Mouse (Mus musculus) mature B cell (primary cell): ENCODE data around the gene Vps29.
"Not testable (repeated sequence)": the region's sequence is repeated elsewhere in the genome, so short reads cannot be mapped to it uniquely, and the experiment has no call there.

Experiments
- in situ Hi-C: fragments of 300-500 bp; cut with MboI; formaldehyde crosslinking; loops from 2 replicates; pipeline ENCODE4 v1.14.3; 2019

Vps29 gene

DNA sequence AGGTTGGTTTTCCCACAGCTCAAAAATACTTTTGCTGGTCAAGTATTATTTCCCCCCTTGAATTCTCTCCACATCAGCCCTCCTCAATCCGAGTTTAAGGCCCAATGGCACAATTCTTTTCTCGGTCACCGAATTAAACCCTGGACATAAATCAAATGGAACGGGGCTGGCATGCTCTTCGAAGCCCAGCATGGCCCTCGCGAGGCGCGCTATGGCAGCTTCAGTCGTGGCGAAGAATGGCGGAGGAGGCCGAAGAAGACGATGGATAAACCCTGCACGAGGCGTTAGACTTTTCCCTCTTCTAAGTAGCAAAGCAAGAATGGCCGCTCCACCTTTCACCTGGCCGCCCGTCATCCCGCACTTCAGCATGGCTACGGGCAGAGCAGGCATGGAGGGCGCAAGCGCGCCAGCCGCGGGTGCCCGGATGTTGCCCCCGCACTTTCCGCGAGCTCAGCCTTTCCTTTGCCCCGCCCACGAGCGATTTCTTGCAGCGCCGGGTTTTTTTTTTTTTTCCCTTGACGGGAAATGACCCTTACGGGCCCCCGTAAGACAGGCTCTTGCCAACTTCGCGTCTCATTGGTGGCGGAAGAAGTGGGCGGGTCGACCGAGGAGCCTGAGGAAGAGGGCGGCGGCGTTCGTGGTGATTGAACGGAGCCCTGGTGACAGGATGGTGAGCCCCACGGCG, at the start of gene Vps29, which contains the start of gene Rad9b:
Vps29 (plus strand) TSS at position 563 of the 685 bp plus-strand sequence.
Rad9b (minus strand) TSS at position 427 of the 685 bp plus-strand sequence.
- in situ Hi-C loops = no loop called here

GRCm38 (mm10) chr5:122304541-122304940, 49.6 kb upstream of the Vps29 start:
- in situ Hi-C loops = no loop called here

- in situ Hi-C loops = no loop called here
Measured at GRCm38 (mm10) chr5:122305472-122305871, 48.7 kb upstream of the Vps29 start.

DNA sequence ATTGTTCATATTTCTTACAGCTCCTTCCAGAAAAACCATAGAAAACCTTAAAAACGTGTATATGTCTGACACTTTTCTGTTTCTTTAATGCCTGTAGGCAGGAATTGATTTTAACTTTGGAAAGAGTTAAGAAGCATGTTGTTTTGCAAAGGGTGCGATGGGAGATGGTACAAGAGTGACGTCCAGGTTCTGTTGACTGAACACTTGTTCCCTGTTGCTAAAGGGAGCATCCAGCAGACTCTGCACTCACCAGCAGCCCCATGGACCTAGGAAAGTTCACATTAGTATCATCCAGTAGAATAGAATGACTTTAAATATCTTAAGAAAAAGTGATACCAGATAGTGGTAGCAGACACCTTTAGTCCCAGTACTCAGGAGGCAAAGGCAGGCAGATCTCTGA, 47.6 kb upstream of the Vps29 start:
- in situ Hi-C loops = no loop called here

DNA sequence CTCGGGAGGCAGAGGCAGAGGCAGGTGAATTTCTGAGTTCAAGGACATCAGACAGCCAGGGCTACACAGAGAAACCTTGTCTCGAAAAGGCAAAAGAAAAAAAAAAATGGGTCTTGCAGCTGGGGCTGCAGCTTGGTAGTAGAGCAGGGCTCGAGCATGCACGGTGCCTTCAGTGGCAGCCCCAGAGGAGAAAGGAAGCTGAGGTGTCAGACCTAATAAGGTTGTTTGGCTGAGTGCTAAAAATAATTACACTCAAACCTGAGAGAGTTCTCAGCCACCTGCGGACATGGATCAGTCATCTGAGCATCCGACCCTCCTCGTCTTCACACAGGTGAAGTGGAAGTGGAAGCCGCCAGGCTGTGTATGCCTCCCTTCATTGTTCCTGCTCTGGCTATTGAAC, 43.5 kb upstream of the Vps29 start:
- in situ Hi-C loops = no loop called here

GRCm38 (mm10) chr5:122311692-122312091, 42.5 kb upstream of the Vps29 start:
- in situ Hi-C loops = no loop called here

GRCm38 (mm10) chr5:122312346-122312745, 41.8 kb upstream of the Vps29 start:
- in situ Hi-C loops = no loop called here

GRCm38 (mm10) chr5:122312942-122313684, 41.1 kb upstream of the Vps29 start:
- in situ Hi-C loops = no loop called here

GRCm38 (mm10) chr5:122314966-122315667, 39.1 kb upstream of the Vps29 start:
- in situ Hi-C loops = no loop called here

GRCm38 (mm10) chr5:122317329-122318045, 36.7 kb upstream of the Vps29 start:
- in situ Hi-C loops = no loop called here

DNA sequence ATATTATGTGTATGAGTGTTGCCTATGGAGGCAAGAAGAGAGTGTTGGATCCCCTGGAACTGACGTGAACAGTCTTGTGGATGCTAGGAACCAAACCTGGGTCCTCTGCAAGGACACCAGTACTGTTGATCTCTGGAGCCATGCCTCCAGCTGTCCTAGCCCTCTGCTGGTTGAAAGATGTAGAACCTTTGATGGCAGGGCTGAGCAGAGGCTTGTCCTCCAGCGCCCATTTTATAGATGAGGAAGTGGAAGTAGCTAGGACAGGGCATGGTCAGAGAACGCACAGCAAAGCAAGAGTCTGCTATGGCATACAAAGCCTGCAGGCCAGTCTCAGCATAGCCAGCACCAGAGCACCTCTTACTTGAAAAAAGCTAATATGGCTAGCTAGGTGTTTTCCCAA, 36.1 kb upstream of the Vps29 start:
- in situ Hi-C loops = no loop called here

DNA sequence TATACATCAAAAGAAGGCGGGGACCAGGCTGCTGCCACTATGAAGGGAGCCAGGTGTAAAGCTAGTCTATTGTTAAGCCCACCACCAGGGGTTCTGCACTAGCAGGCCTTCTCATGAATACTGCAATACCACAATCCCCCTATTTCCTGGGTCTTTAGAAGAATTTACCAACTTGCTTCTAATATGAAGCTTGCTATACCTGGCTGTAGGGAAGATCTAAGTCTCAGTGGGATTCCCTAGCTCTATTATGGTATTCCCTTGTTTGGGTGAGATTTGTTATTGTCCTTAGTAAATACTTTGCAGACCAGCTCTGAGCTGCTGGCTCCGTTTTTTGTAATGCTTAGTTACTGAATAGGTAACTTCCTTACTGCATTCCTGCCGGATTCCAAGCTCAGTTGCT, 35.2 kb upstream of the Vps29 start:
- in situ Hi-C loops = not testable (repeated sequence)

DNA sequence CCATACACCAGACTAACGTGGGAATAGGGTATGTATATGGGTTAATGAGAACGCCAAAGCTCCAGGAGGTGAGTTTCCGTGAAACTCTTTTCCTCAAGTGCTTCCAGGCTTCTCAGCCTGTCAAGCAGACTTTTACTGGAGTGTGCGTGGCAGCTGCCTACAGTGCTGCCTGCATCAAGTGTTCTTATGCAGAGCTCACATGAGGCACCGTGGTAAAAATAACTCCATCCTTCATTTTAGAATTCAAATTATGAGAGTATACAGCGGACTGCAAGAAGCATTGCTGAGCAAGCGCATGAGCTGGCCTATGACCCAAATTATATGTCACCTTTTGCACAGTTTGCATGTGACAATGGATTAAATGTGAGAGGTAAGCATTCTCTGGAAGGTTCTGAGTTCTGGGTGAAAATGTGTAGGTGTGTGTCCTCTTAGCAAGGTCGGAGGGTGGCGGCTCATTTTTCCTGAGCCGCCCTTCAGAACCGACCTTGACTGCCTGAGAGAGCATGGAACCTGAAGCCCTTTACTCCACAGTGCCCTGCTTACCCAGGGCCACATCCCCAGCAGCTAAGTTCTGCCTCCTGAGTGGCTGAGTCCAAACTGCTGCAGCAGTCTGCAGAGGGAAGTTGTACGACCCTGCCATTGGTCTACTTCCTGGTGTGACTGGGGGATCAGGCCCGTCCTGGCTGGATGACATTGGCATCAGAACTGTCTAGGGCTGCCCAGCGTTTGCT, 34.5 kb upstream of the Vps29 start:
- in situ Hi-C loops = no loop called here

DNA sequence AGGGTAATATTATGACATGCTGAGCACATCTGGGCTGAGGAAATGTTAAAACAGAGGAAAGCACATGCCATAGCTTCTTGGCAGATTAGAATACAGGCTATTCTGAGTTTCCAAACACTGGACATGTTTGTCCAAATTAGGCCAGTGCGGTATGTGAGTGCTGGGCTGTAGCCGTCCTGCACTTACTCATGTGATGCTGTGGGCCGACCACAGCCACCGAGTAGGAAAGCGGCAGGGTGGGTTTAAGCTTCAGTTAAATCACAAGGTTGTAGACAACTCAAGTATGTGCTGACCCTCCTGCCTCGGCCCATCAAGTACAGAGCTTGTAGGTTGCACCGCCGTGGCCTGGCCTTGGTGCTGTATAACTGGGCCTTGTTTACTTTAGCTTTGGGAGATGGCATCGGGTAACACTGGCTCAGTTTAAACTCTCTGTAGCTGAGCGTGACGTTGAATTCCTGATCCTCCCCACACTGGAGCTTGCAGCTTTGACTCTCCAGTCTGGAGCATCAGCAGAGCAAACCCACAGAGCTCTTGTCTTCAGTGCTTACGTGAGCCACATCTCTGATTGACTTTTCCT, 33.9 kb upstream of the Vps29 start:
- in situ Hi-C loops = no loop called here

GRCm38 (mm10) chr5:122323523-122323922, 30.6 kb upstream of the Vps29 start:
- in situ Hi-C loops = no loop called here

DNA sequence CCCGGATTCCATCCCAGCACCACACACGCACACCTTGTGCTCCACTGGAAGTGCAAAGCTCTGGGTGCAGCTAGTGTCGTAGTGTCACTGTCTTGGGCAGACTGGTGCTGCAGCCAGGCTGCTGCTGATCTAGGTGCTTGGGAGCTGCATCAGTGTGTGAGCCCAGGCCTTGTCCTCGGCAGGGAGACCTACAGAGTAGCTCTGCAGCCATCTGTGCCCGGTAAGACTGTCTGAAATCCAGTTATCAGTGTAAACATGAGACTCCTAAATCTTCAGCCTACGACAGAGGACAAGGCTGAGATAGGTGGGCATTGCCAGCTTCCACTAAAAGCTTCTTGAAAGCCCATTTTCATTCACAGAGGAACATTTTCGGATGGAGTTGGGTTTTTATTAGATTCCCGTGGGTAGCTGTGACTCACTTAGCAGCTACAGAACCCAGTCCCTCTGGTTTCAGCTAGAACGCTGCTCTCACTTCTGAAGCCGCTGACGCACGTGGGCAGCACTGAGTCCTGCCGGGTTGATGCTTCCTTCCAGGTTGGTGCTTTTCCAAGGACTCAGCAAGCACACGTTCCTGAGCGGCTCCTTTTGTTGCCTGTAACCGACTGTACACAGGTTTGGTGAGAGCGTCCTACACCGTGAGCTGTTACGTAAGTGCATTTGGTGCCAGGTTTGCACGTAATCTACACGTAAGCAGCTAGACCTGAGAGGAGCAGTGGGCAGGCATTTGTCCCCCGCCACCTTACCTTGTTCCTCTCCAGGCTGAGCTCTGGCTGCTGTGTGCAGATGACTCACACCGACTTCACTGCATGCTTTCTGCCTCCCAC, 29.3 kb upstream of the Vps29 start:
- in situ Hi-C loops = no loop called here

GRCm38 (mm10) chr5:122325477-122325876, 28.7 kb upstream of the Vps29 start:
- in situ Hi-C loops = no loop called here

DNA sequence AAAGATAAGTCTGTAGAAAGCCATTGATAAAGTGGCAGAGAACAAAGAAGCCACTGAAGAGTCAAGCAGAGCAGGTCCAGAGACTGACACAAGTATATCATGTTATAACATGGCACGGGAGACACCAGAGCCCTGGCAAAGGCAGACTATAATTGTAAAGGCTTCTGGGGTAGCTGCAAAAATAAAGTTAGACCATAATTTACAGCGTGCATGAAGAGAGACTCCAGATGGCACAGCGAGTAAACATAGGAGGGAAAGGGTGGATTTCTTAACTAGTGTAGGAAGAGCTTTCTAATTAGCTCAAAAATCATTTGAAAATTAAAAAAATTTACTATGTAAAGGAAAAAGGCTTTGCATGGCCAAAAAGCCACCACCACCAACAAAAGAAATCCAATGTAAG, 26.9 kb upstream of the Vps29 start:
- in situ Hi-C loops = no loop called here

GRCm38 (mm10) chr5:122330269-122330668, 23.9 kb upstream of the Vps29 start:
- in situ Hi-C loops = no loop called here

- in situ Hi-C loops = no loop called here
Measured at GRCm38 (mm10) chr5:122334682-122335081, 19.5 kb upstream of the Vps29 start.
